Mouse (Mus musculus) olfactory bulb, adult 2 months (tissue): ENCODE measurements around the gene Rhno1. TPM values are rescaled to one million over a fixed set of nuclear protein-coding genes. Genes with fewer than 3 reads are reported as not detected.

Experiments
- H3K27ac ChIP-seq: fragments of 200-500 bp; 2 replicates; pipeline ENCODE4 v1.5.1; 2012; ENCODE audit warnings: low read depth, low read length; ENCODE audit not compliant: insufficient read depth
- H3K4me1 ChIP-seq: fragments of 200-500 bp; 2 replicates; pipeline ENCODE4 v1.6.1; 2012; ENCODE audit warnings: low read length; ENCODE audit not compliant: control insufficient read depth, insufficient read depth
- H3K4me3 ChIP-seq: fragments of 200-500 bp; 2 replicates; pipeline ENCODE4 v1.5.1; 2012; ENCODE audit warnings: mild to moderate bottlenecking, low read depth, low read length, moderate library complexity; ENCODE audit not compliant: insufficient read depth
- CTCF ChIP-seq: fragments of 200-500 bp; IDR thresholded peaks from 2 replicates; pipeline ENCODE4 v1.5.1; 2012; ENCODE audit warnings: low read depth, mild to moderate bottlenecking, low read length, moderate library complexity; ENCODE audit not compliant: insufficient read depth
- POLR2A ChIP-seq: fragments of 200-500 bp; IDR thresholded peaks from 2 replicates; pipeline ENCODE4 v1.6.1; 2012; ENCODE audit warnings: mild to moderate bottlenecking, low read depth, low read length, moderate library complexity; ENCODE audit not compliant: insufficient read depth
- WGBS: fragments of 180-500 bp; shearing (Covaris S2); methylation state at CpG from one replicate; pipeline ENCODE4 v1.1.7; 2018; 5-methylcytosine and 5-hydroxymethylcytosine counted together
- polyA plus RNA-seq: library from polyadenylated mRNA; stranded (reverse); fragments of >200 nt; gene quantifications from 2 replicates; pipeline ENCODE4 v1.2.4, GENCODE M21; 2012; ENCODE audit warnings: low replicate concordance; ENCODE audit not compliant: missing spikeins, insufficient read depth, insufficient read length

Gene Rhno1
- polyA plus RNA-seq, 1 experiment, result not detected

- no peak overlapping the region for H3K4me3 ChIP-seq
- WGBS, result 92% methylated on average over 5 of the region's 5 CpGs
- no peaks in the 10 kb centered on the region for H3K4me1 ChIP-seq
- TF ChIP-seq CTCF (no peak), POLR2A (no peak)
- H3K27ac ChIP-seq, result no peak overlapping the region
These were observed 3.8 kb upstream of the Rhno1 start for GRCm38 (mm10) chr6:128366466-128366865.

- no peak overlapping the region for H3K4me3 ChIP-seq
- no peaks in the 10 kb centered on the region for H3K4me1 ChIP-seq
- H3K27ac ChIP-seq, result no peak overlapping the region
- WGBS, result 65% methylated on average over 6 of the region's 6 CpGs
- no peak for TF ChIP-seq POLR2A
- no peak for TF ChIP-seq CTCF
These were observed 2.0 kb upstream of the Rhno1 start for GRCm38 (mm10) chr6:128364721-128365120.

- H3K4me1 ChIP-seq, result no peaks in the 10 kb centered on the region
- H3K4me3 ChIP-seq, result peak overlapping the region; percentile 63
- no peak overlapping the region for H3K27ac ChIP-seq
- no peak for TF ChIP-seq POLR2A
- no peak for TF ChIP-seq CTCF
- 2% methylated on average over 45 of the region's 46 CpGs for WGBS
These were observed 505 bp upstream of the Rhno1 start for GRCm38 (mm10) chr6:128363007-128363825.

- TF ChIP-seq POLR2A (no peak), CTCF (no peak)
- H3K27ac ChIP-seq, result no peak overlapping the region
- 12% methylated on average over 9 of the region's 9 CpGs for WGBS
- peak overlapping the region; percentile 63 for H3K4me3 ChIP-seq
- H3K4me1 ChIP-seq, result no peaks in the 10 kb centered on the region
These were observed 810 bp downstream of the Rhno1 start for GRCm38 (mm10) chr6:128361901-128362300.

GRCm38 (mm10) chr6:128358999-128359398, 3.7 kb downstream of the Rhno1 start:
- H3K4me1 ChIP-seq, result no peaks in the 10 kb centered on the region
- TF ChIP-seq POLR2A (no peak), CTCF (peak; percentile 74)
- 6% methylated on average over 2 of the region's 2 CpGs for WGBS
- H3K4me3 ChIP-seq, result no peak overlapping the region
- H3K27ac ChIP-seq, result no peak overlapping the region

- H3K4me3 ChIP-seq, result peak within 1 kb of the TSS; percentile 88
- under 1% methylated on average over 42 of the region's 42 CpGs for WGBS
- H3K27ac ChIP-seq, result peak within 1 kb of the TSS; percentile 84
- TF ChIP-seq POLR2A (peak; percentile 96), CTCF (no peak)
- H3K4me1 ChIP-seq, result peaks cover 6% of the 10 kb centered on the region; the same call in 1 of the 2 replicates
These were observed 6.8 kb downstream of the Rhno1 start, which contains the start of gene Tulp3 for GRCm38 (mm10) chr6:128355726-128356416. Gene Tulp3 (minus strand): TSS chr6:128355851.

- peaks cover 7% of the 10 kb centered on the region; the same call in 1 of the 2 replicates for H3K4me1 ChIP-seq
- H3K27ac ChIP-seq, result peak overlapping the region; percentile 84
- peak overlapping the region; percentile 88 for H3K4me3 ChIP-seq
- under 1% methylated on average over 28 of the region's 28 CpGs for WGBS
- TF ChIP-seq POLR2A (no peak), CTCF (no peak)
These were observed 7.5 kb downstream of the Rhno1 start for GRCm38 (mm10) chr6:128355201-128355681.

GRCm38 (mm10) chr6:128354140-128354539, 8.6 kb downstream of the Rhno1 start:
- peaks cover 13% of the 10 kb centered on the region; the same call in 1 of the 2 replicates for H3K4me1 ChIP-seq
- WGBS, result 25% methylated on average over 3 of the region's 3 CpGs
- no peak overlapping the region for H3K4me3 ChIP-seq
- TF ChIP-seq CTCF, result no peak
- no peak for TF ChIP-seq POLR2A
- H3K27ac ChIP-seq, result no peak overlapping the region

GRCm38 (mm10) chr6:128349711-128350110, 13.0 kb downstream of the Rhno1 start:
- TF ChIP-seq POLR2A (no peak), CTCF (no peak)
- H3K4me3 ChIP-seq, result no peak overlapping the region
- H3K4me1 ChIP-seq, result peaks cover 24% of the 10 kb centered on the region
- H3K27ac ChIP-seq, result peak overlapping the region; percentile 60; the same call in 1 of the 2 replicates
- WGBS, result 20% methylated on average over 7 of the region's 7 CpGs
